14 mouse cellular contexts compared by ENCODE assay signal in genomic region chr17:81377195-81377594, GRCm38 (mm10).
"Had no signal": no experiment of that assay in that cellular context is flagged by ENCODE, and none has a peak within 500 bp of the region (broad histone marks: within the 10 kb centered on the region; RNA-seq: fewer than 3 reads in every experiment).

No protein-coding gene starts in this region.

- H3K27ac ChIP-seq: left cerebral cortex, adult 2 months; limb, embryonic 15.5 days; liver, embryonic 12.5 days; midbrain, embryonic 15.5 days had no signal

- H3K9ac ChIP-seq: limb, embryonic 15.5 days; liver, embryonic 12.5 days; lung, embryonic 14.5 days; midbrain, embryonic 15.5 days had no signal

- H3K4me1 ChIP-seq: limb, embryonic 15.5 days; liver, embryonic 12.5 days; midbrain, embryonic 15.5 days had no signal

- ATAC-seq: liver, embryonic 12.5 days; midbrain, embryonic 15.5 days had no signal

- DNase-seq: kidney, adult 11 months; kidney, adult 9 months; kidney, postnatal 14 days; lung, embryonic 14.5 days; lung, postnatal 10 days; lung, postnatal 4 days; spleen, adult 18-20 months; thymus, adult 18-20 months; thymus, postnatal 14 days had no signal

- H3K9me3 ChIP-seq: limb, embryonic 15.5 days; liver, embryonic 12.5 days; midbrain, embryonic 15.5 days had no signal

- H3K27me3 ChIP-seq: limb, embryonic 15.5 days; liver, embryonic 12.5 days; midbrain, embryonic 15.5 days had no signal

- H3K4me2 ChIP-seq: limb, embryonic 15.5 days; liver, embryonic 12.5 days; lung, embryonic 14.5 days; midbrain, embryonic 11.5 days; midbrain, embryonic 15.5 days had no signal

- H3K4me3 ChIP-seq: left cerebral cortex, adult 2 months; limb, embryonic 15.5 days; liver, embryonic 12.5 days; midbrain, embryonic 15.5 days had no signal

- H3K36me3 ChIP-seq: limb, embryonic 15.5 days; liver, embryonic 12.5 days; midbrain, embryonic 15.5 days had no signal
